Mouse (Mus musculus): ENCODE data around the gene Gm10720. TPM values are rescaled to one million over a fixed set of nuclear protein-coding genes. Genes with fewer than 3 reads are reported as not detected.
"Not testable (repeated sequence)": the region's sequence is repeated elsewhere in the genome, so short reads cannot be mapped to it uniquely, and the experiment has no call there.

Gene Gm10720
- not detected in 2 replicates for polyA plus RNA-seq (2012; rRNA removed)

DNA sequence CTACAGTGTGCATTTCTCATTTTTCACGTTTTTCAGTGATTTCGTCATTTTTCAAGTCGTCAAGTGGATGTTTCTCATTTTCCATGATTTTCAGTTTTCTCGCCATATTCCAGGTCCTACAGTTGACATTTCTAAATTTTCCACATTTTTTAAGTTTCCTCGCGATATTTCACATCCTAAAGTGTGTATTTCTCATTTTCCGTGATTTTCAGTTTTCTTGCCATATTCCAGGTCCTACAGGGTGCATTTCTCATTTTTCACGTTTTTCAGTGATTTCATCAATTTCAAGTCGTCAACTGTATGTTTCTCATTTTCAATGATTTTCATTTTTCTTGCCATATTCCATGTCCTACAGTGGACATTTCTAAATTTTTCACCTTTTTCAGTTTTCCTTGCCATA is at the start of gene Gm10720:
Gm10720 (plus strand) TSS at position 301 of the 400 bp plus-strand sequence.
- not testable (repeated sequence) for DNase-seq (ENCODE audit: low read depth)

DNA sequence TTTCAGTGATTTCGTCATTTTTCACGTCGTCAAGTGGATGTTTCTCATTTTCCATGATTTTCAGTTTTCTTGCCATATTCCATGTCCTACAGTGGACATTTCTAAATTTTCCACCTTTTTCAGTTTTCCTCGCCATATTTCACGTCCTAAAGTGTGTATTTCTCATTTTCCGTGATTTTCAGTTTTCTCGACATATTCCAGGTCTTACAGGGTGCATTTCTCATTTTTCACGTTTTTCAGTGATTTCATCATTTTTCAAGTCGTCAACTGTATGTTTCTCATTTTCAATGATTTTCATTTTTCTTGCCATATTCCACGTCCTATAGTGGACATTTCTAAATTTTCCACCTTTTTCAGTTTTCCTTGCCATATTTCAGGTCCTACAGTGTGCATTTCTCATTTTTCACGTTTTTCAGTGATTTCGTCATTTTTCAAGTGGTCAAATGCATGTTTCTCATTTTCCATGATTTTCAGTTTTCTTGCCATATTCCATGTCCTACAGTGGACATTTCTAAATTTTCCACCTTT is 14.9 kb upstream of the Gm10720 start, which contains the start of gene Gm10722:
Gm10722 (plus strand) TSS at position 478 of the 528 bp plus-strand sequence.
- peak; percentile 52 for DNase-seq (ENCODE audit: low read depth)

DNA sequence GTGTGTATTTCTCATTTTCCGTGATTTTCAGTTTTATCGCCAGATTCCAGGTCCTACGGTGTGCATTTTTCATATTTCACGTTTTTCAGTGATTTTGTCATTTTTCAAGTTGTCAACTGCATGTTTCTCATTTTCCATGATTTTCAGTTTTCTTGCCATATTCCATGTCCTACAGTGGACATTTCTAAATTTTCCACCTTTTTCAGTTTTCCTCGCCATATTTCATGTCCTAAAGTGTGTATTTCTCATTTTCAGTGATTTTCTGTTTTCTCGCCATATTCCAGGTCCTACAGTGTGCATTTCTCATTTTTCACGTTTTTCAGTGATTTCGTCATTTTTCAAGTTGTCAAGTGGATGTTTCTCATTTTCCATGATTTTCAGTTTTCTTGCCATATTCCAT is 14.4 kb upstream of the Gm10720 start:
- DNase-seq (ENCODE audit: low read depth), result not testable (repeated sequence)

DNA sequence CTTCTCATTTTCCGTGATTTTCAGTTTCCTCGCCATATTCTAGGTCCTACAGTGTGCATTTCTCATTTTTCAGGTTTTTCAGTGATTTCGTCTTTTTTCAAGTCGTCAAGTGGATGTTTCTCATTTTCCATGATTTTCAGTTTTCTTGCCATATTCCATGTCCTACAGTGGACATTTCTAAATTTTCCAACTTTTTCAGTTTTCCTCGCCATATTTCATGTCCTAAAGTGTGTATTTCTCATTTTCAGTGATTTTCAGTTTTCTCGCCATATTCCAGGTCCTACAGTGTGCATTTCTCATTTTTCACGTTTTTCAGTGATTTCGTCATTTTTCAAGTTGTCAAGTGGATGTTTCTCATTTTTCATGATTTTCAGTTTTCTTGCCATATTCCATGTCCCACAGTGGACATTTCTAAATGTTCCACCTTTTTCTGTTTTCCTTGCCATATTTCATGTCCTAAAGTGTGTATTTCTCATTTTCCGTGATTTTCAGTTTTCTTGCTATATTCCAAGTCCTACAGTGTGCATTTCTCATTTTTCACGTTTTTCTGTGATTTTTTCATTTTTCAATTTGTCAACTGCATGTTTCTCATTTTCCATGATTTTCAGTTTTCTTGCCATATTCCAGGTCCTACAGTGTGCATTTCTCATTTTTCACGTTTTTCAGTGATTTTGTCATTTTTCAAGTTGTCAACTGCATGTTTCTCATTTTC is 13.3 kb upstream of the Gm10720 start:
- peak; percentile 30 for DNase-seq (ENCODE audit: low read depth)

DNA sequence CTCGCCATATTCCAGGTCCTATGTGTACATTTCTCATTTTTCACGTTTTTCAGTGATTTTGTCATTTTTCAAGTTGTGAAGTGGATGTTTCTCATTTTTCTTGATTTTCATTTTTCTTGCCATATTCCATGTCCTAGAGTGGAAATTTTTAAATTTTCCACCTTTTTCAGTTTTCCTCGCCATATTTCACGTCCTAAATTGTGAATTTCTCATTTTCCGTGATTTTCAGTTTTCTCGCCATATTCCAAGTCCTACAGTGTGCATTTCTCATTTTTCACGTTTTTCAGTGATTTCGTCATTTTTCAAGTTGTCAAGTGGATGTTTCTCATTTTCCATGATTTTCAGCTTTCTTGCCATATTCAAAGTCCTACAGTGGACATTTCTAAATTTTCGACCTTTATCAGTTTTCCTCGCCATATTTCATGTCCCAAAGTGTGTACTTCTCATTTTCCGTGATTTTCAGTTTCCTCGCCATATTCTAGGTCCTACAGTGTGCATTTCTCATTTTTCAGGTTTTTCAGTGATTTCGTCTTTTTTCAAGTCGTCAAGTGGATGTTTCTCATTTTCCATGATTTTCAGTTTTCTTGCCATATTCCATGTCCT is 12.6 kb upstream of the Gm10720 start, which contains the start of gene Gm11168:
Gm11168 (plus strand) TSS at position 553 of the 603 bp plus-strand sequence.
- DNase-seq (ENCODE audit: low read depth), result not testable (repeated sequence)

DNA sequence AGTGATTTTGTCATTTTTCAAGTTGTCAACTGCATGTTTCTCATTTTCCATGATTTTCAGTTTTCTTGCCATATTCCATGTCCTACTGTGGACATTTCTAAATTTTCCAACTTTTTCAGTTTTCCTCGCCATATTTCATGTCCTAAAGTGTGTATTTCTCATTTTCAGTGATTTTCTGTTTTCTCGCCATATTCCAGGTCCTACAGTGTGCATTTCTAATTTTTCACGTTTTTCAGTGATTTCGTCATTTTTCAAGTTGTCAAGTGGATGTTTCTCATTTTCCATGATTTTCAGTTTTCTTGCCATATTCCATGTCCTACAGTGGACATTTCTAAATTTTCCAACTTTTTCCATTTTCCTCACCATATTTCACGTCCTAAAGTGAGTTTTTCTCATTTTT is 9.3 kb upstream of the Gm10720 start:
- DNase-seq (ENCODE audit: low read depth), result not testable (repeated sequence)

DNA sequence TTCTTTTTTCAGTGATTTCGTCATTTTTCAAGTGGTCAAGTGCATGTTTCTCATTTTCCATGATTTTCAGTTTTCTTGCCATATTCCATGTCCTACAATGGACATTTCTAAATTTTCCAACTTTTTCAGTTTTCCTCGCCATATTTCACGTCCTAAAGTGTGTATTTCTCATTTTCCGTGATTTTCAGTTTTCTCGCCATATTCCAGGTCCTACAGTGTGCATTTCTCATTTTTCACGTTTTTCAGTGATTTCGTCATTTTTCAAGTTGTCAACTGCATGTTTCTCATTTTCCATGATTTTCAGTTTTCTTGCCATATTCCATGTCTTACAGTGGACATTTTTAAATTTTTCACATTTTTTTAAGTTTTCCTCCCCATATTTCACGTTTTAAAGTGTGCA is 8.8 kb upstream of the Gm10720 start:
- not testable (repeated sequence) for DNase-seq (ENCODE audit: low read depth)

DNA sequence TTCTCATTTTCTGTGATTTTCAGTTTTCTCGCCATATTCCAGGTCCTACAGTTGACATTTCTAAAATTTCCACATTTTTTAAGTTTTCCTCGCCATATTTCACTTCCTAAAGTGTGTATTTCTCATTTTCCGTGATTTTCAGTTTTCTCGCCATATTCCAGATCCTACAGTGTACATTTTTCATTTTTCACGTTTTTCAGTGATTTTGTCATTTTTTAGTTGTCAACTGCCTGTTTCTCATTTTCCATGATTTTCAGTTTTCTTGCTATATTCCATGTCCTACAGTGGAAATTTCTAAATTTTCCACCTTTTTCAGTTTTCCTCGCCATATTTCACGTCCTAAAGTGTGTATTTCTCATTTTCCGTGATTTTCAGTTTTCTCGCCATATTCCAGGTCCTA is 8.2 kb upstream of the Gm10720 start:
- DNase-seq (ENCODE audit: low read depth), result peak; percentile 16

DNA sequence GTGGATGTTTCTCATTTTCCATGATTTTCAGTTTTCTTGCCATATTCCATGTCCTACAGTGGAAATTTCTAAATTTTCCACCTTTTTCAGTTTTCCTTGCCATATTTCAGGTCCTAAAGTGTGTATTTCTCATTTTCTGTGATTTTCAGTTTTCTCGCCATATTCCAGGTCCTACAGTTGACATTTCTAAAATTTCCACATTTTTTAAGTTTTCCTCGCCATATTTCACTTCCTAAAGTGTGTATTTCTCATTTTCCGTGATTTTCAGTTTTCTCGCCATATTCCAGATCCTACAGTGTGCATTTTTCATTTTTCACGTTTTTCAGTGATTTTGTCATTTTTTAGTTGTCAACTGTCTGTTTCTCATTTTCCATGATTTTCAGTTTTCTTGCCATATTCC is 6.1 kb upstream of the Gm10720 start:
- not testable (repeated sequence) for DNase-seq (ENCODE audit: low read depth)

DNA sequence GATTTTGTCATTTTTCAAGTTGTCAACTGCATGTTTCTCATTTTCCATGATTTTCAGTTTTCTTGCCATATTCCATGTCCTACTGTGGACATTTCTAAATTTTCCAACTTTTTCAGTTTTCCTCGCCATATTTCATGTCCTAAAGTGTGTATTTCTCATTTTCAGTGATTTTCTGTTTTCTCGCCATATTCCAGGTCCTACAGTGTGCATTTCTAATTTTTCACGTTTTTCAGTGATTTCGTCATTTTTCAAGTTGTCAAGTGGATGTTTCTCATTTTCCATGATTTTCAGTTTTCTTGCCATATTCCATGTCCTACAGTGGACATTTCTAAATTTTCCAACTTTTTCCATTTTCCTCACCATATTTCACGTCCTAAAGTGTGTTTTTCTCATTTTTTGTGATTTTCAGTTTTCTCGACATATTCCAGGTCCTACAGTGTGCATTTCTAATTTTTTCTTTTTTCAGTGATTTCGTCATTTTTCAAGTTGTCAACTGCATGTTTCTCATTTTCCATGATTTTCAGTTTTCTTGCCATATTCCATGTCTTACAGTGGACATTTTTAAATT is 3.3 kb upstream of the Gm10720 start:
- DNase-seq (ENCODE audit: low read depth), result not testable (repeated sequence)

DNA sequence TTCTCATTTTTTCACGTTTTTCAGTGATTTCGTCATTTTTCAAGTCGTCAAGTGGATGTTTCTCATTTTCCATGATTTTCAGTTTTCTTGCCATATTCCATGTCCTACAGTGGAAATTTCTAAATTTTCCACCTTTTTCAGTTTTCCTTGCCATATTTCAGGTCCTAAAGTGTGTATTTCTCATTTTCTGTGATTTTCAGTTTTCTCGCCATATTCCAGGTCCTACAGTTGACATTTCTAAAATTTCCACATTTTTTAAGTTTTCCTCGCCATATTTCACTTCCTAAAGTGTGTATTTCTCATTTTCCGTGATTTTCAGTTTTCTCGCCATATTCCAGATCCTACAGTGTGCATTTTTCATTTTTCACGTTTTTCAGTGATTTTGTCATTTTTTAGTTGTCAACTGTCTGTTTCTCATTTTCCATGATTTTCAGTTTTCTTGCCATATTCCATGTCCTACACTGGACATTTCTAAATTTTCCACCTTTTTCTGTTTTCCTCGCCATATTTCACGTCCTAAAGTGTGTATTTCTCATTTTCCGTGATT is 2.6 kb upstream of the Gm10720 start, which contains the start of gene Gm10721:
Gm10721 (plus strand) TSS at position 408 of the 547 bp plus-strand sequence.
- not testable (repeated sequence) for DNase-seq (ENCODE audit: low read depth)

DNA sequence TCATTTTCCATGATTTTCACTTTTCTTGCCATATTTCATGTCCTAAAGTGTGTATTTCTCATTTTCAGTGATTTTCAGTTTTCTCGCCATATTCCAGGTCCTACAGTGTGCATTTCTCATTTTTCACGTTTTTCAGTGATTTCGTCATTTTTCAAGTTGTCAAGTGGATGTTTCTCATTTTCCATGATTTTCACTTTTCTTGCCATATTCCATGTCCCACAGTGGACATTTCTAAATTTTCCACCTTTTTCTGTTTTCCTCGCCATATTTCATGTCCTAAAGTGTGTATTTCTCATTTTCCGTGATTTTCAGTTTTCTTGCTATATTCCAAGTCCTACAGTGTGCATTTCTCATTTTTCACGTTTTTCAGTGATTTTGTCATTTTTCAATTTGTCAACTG is 442 bp downstream of the Gm10720 start:
- DNase-seq (ENCODE audit: low read depth), result not testable (repeated sequence)

DNA sequence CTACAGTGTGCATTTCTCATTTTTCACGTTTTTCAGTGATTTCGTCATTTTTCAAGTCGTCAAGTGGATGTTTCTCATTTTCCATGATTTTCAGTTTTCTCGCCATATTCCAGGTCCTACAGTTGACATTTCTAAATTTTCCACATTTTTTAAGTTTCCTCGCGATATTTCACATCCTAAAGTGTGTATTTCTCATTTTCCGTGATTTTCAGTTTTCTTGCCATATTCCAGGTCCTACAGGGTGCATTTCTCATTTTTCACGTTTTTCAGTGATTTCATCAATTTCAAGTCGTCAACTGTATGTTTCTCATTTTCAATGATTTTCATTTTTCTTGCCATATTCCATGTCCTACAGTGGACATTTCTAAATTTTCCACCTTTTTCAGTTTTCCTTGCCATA is 1.7 kb downstream of the Gm10720 start, which contains the start of gene Gm10719:
Gm10719 (plus strand) TSS at position 301 of the 400 bp plus-strand sequence.
- not testable (repeated sequence) for DNase-seq (ENCODE audit: low read depth)

DNA sequence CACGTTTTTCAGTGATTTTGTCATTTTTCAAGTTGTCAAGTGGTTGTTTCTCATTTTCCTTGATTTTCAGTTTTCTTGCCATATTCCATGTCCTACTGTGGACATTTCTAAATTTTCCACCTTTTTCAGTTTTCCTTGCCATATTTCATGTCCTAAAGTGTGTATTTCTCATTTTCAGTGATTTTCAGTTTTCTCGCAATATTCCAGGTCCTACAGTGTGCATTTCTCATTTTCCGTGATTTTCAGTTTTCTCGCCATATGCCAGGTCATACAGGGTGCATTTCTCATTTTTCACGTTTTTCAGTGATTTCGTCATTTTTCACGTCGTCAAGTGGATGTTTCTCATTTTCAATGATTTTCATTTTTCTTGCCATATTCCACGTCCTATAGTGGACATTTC is 3.5 kb downstream of the Gm10720 start:
- not testable (repeated sequence) for DNase-seq (ENCODE audit: low read depth)

DNA sequence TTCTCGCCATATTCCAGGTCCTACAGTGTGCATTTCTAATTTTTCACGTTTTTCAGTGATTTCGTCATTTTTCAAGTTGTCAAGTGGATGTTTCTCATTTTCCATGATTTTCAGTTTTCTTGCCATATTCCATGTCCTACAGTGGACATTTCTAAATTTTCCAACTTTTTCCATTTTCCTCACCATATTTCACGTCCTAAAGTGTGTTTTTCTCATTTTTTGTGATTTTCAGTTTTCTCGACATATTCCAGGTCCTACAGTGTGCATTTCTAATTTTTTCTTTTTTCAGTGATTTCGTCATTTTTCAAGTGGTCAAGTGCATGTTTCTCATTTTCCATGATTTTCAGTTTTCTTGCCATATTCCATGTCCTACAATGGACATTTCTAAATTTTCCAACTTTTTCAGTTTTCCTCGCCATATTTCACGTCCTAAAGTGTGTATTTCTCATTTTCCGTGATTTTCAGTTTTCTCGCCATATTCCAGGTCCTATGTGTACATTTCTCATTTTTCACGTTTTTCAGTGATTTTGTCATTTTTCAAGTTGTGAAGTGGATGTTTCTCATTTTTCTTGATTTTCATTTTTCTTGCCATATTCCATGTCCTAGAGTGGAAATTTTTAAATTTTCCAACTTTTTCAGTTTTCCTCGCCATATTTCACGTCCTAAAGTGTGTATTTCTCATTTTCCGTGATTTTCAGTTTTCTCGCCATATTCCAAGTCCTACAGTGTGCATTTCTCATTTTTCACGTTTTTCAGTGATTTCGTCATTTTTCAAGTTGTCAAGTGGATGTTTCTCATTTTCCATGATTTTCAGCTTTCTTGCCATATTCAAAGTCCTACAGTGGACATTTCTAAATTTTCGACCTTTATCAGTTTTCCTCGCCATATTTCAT is 4.6 kb downstream of the Gm10720 start:
- DNase-seq (ENCODE audit: low read depth), result not testable (repeated sequence)

DNA sequence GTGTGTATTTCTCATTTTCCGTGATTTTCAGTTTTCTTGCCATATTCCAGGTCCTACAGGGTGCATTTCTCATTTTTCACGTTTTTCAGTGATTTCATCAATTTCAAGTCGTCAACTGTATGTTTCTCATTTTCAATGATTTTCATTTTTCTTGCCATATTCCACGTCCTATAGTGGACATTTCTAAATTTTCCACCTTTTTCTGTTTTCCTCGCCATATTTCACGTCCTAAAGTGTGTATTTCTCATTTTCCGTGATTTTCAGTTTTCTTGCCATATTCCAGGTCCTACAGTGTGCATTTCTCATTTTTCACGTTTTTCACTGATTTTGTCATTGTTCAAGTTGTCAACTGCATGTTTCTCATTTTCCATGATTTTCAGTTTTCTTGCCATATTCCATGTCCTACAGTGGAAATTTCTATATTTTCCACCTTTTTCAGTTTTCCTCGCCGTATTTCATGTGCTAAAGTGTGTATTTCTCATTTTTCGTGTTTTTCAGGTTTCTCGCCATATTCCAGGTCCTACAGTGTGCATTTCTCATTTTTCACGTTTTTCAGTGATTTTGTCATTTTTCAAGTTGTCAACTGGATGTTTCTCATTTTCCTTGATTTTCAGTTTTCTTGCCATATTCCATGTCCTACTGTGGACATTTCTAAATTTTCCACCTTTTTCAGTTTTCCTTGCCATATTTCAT is 7.0 kb downstream of the Gm10720 start:
- not testable (repeated sequence) for DNase-seq (ENCODE audit: low read depth)

DNA sequence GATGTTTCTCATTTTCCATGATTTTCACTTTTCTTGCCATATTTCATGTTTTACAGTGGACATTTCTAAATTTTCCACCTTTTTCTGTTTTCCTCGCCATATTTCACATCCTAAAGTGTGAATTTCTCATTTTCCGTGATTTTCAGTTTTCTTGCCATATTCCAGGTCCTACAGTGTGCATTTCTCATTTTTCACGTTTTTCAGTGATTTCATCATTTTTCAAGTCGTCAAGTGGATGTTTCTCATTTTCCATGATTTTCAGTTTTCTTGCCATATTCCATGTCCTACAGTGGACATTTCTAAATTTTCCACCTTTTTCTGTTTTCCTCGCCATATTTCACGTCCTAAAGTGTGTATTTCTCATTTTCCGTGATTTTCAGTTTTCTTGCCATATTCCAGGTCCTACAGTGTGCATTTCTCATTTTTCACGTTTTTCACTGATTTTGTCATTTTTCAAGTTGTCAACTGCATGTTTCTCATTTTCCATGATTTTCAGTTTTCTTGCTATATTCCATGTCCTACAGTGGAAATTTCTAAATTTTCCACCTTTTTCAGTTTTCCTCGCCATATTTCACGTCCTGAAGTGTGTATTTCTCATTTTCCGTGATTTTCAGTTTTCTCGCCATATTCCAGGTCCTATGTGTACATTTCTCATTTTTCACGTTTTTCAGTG is 8.0 kb downstream of the Gm10720 start, which contains the start of gene Gm10718:
Gm10718 (plus strand) TSS at position 236 of the 673 bp plus-strand sequence.
- not testable (repeated sequence) for DNase-seq (ENCODE audit: low read depth)

DNA sequence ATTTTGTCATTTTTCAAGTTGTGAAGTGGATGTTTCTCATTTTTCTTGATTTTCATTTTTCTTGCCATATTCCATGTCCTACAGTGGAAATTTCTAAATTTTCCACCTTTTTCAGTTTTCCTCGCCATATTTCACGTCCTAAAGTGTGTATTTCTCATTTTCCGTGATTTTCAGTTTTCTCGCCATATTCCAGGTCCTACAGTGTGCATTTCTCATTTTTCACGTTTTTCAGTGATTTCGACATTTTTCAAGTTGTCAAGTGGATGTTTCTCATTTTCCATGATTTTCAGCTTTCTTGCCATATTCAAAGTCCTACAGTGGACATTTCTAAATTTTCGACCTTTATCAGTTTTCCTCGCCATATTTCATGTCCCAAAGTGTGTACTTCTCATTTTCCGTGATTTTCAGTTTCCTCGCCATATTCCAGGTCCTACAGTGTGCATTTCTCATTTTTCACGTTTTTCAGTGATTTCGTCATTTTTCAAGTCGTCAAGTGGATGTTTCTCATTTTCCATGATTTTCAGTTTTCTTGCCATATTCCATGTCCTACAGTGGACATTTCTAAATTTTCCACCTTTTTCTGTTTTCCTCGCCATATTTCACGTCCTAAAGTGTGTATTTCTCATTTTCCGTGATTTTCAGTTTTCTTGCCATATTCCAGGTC is 8.7 kb downstream of the Gm10720 start:
- DNase-seq (ENCODE audit: low read depth), result not testable (repeated sequence)
